Mouse (Mus musculus) c-Kit-negative CD71-positive TER-119-positive erythroid progenitor cells, embryonic 14.5 days (primary cell): ENCODE data around the gene Zfp808.
"Not testable (repeated sequence)": the region's sequence is repeated elsewhere in the genome, so short reads cannot be mapped to it uniquely, and the experiment has no call there.

ENCODE experiments used
- DNase-seq: peaks from one replicate; pipeline ENCODE4 v3.0.0-alpha.2; 2013; ENCODE audit warnings: low read depth, low spot score

The Zfp808 gene

GRCm38 (mm10) chr13:62129432-62130171 lies at the start of gene Zfp808:
Gene Zfp808, plus strand, starts transcription at chr13:62129886.
- peak; percentile 38 for DNase-seq

DNA sequence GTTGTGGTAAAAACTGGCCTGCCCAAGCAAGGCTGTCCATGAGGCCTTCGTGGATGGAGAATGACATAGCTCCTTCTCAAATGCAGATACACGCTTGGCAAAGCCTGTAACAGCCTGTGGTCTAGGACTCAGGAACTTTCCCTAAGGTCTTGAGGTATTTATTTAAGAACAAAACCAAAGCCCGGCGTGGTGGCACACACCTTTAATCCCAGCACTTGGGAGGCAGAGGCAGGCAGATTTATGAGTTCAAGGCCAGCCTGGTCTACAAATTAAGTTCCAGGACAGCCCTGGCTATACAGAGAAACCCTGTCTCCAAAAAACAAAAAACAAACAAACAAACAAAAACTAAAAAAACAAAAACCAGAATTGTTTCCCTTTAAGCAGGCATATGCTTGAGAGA lies 30.9 kb upstream of the Zfp808 start:
- DNase-seq = not testable (repeated sequence)

DNA sequence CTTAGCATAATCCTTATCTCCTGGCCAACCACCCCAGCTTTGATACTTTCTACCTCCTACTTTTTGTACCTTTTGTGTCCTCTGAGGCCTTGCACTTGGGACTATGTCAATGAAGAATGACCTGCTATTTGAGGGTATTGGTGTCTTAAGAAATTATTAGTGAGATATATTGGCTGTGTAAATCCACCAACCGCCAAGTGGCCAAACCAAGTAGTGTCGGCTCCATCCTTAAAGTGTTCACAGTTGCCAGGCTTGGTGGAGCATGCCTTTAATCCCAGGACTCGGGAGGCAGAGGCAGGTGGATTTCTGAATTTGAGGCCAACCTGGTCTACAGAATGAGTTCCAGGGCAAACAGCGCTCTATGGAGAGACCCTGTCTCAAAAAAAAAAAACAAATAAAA lies 30.2 kb upstream of the Zfp808 start:
- not testable (repeated sequence) for DNase-seq

DNA sequence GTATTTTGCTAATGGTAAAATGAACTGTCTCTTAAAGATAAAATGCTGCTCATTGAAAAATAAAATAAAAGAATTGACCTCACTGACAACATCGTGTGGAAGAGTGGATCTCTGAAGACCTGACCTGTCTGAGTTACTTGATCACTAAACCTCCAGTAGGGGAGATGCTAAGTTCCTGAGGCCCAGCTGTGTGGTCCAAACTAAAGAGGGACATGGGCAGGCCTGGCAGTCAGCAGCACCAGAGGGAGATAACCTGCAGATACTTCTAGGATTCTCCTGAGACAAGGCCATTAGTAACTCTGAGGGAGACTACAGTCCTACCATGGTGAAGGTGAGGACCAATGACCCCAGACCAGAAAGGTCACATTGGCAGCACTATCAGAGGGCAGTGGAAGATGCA lies 27.3 kb upstream of the Zfp808 start:
- DNase-seq = not testable (repeated sequence)

- DNase-seq = not testable (repeated sequence)
These were observed 13.8 kb upstream of the Zfp808 start for GRCm38 (mm10) chr13:62115861-62116260.

- DNase-seq = not testable (repeated sequence)
These were observed 8.1 kb upstream of the Zfp808 start for GRCm38 (mm10) chr13:62121578-62121977.

DNA sequence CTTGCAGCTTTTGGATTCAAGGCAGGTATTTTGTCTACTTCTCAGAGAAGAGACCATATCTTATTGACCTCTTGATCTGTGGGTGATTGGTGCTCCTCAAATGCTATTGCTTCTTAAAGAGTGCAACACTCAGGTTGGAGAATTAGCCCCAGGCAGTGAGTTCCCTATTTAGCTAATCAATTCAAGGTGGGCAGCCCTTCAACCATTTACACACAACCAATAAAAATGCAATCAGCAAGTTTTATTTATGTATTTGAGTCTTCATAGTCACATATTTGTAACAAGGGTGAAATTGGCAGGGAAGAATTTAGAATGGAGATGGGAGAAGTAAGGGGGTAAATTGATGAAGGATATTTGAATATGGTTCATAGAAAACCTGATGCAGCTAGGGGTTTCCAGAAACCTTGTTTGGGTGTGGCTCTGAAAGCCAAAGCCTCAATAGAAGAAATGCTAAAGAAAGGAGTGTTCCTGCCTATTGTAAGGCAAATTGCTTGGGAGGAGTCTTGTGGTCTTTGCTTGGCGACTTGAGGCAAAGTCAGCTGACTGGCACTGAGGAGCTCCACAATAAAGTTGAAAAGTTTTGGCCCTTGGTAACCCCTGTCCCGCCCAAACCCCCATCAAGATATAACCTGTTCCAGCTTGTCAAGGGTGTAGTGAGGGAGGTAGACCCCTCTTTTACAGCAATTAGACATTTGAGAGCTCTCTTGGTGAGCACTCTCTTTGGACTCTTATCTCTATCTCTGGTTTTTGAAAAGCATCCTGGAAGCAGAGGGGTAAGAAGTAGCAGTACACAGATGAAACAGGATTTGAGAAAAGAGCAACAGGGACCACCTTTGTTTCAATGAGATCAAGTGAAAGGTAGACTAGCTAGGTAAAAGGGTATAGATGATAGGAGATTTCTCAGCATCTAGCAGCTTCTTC lies 52.4 kb downstream of the Zfp808 start:
- not testable (repeated sequence) for DNase-seq

DNA sequence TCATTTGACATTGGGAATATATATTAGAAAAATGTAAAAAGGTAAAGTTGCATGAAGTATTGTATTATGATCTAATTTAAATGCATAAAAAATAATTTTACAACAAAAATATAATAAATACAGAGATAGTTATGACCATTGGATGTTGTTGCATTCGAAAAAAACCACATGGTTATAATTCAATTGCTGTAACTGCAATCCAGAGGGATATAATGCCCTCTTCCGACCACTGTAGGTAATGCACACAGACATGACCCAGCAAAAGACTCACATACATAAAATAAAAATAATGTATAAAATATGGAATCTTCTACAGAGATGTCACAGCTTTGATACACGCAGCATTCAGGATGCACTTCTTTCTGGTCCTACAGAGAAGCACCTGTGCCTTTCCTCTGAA lies 115.6 kb downstream of the Zfp808 start:
- DNase-seq = no peak

- DNase-seq = not testable (repeated sequence)
These were observed 125.5 kb downstream of the Zfp808 start for GRCm38 (mm10) chr13:62255226-62255625.

DNA sequence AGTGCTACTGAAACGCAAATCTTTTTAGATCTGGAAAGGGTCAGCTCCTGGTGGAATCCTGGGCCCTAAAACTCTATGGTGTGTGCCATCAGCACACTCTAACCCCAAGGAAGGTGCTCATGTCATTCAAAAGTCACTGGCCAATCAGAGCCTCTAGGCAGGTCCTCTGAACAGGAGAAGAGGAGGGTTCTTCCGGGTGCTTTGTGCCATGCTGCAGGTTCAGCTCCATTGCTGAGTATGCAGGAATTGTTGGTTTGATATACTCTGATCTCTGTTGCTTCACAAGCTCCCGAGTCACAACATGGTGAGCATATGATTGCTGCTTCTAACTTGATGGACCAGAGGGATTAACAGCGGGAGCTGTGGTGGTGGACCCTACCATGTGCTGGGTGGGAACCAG lies 133.7 kb downstream of the Zfp808 start:
- no peak for DNase-seq
